Mouse (Mus musculus) hindbrain, postnatal 0 days (tissue): ENCODE measurements at regions not wholly inside any gene's neighbourhood (a gene's known extent, or its start where the extent isn't known, plus 50 kb on each side); places are given as distances from the start of the nearest gene placed in this dataset.
A peak's percentile ranks its signal among the peaks of the same experiment; 100 is the strongest.

Experiments
- ATAC-seq: fragments of 200-750 bp; cut with Nextera tagmentation; 2 replicates; pipeline ENCODE4 v1.8.0; 2017; ENCODE audit warnings: mild to moderate bottlenecking, moderate TSS enrichment, moderate library complexity
- DNase-seq: peaks from one replicate; pipeline ENCODE4 v3.0.0-alpha.2; 2015; ENCODE audit warnings: low spot score
- H3K27ac ChIP-seq: fragments of 300-500 bp; sonication (generic); 2 replicates; pipeline ENCODE4 v1.5.1; 2014; ENCODE audit warnings: mild to moderate bottlenecking
- H3K27me3 ChIP-seq: fragments of 300-500 bp; sonication (generic); 2 replicates; pipeline ENCODE4 v1.6.1; 2014; ENCODE audit warnings: low read length, mixed read lengths; ENCODE audit not compliant: insufficient read depth
- H3K36me3 ChIP-seq: fragments of 300-500 bp; sonication (generic); 2 replicates; pipeline ENCODE4 v1.6.1; 2014; ENCODE audit warnings: low read length, mixed read lengths; ENCODE audit not compliant: insufficient read depth
- H3K4me1 ChIP-seq: fragments of 300-500 bp; sonication (generic); 2 replicates; pipeline ENCODE4 v1.6.1; 2014; ENCODE audit warnings: antibody characterized with exemption, low read length, mixed read lengths; ENCODE audit not compliant: insufficient read depth
- H3K4me2 ChIP-seq: fragments of 300-500 bp; sonication (generic); 2 replicates; pipeline ENCODE4 v1.6.1; 2014; ENCODE audit warnings: low read depth, mild to moderate bottlenecking, low read length, moderate library complexity, mixed read lengths
- H3K4me3 ChIP-seq: fragments of 300-500 bp; sonication (generic); 2 replicates; pipeline ENCODE4 v1.5.1; 2014; ENCODE audit warnings: low read length
- H3K9ac ChIP-seq: fragments of 300-500 bp; sonication (generic); replicated peaks from 2 replicates; pipeline ENCODE4 v1.6.1; 2014; ENCODE audit warnings: mild to moderate bottlenecking, low read length, moderate library complexity, mixed read lengths
- H3K9me3 ChIP-seq: fragments of 300-500 bp; sonication (generic); 2 replicates; pipeline ENCODE4 v1.6.1; 2016; ENCODE audit warnings: low read length, mixed read lengths
- CTCF ChIP-seq: IDR thresholded peaks from 2 replicates; pipeline ENCODE4 v1.5.1; 2016; ENCODE audit warnings: antibody characterized with exemption, control low read depth, low read depth
- WGBS: fragments of 180-500 bp; shearing (Covaris S2); extraction: QIAGEN DNeasy Blood & Tissue Kit; methylation state at CpG from one replicate; pipeline ENCODE4 v1.1.7; 2014; 5-methylcytosine and 5-hydroxymethylcytosine counted together

- Histone ChIP-seq H3K4me3 (no peak overlapping the region), H3K27ac (no peak overlapping the region), H3K9ac (no peak overlapping the region), H3K4me1 (no peaks in the 10 kb centered on the region), H3K9me3 (no peaks in the 10 kb centered on the region), H3K27me3 (no peaks in the 10 kb centered on the region), H3K4me2 (no peak overlapping the region), H3K36me3 (no peaks in the 10 kb centered on the region)
- 63% methylated on average over 7 of the region's 7 CpGs for WGBS
- TF ChIP-seq CTCF, result no peak
- no peak for DNase-seq
- ATAC-seq, result no peak
Measured at GRCm38 (mm10) chr8:8495472-8495871, 165.6 kb downstream of the Efnb2 start.

- H3K27ac ChIP-seq, result no peak overlapping the region
- DNase-seq (no peak), ATAC-seq (no peak)
- no peak overlapping the region for H3K9ac ChIP-seq
- no peaks in the 10 kb centered on the region for H3K9me3 ChIP-seq
- H3K4me2 ChIP-seq, result no peak overlapping the region
- 95% methylated on average over 10 of the region's 10 CpGs for WGBS
- H3K36me3 ChIP-seq, result no peaks in the 10 kb centered on the region
- TF ChIP-seq CTCF, result peak; percentile 21; the same call in 1 of the 2 replicates
- no peak overlapping the region for H3K4me3 ChIP-seq
- H3K4me1 ChIP-seq, result peaks cover 4% of the 10 kb centered on the region; the same call in 1 of the 2 replicates
- no peaks in the 10 kb centered on the region for H3K27me3 ChIP-seq
Measured at GRCm38 (mm10) chr8:8494281-8494680, 166.8 kb downstream of the Efnb2 start.

- Histone ChIP-seq H3K36me3 (no peaks in the 10 kb centered on the region), H3K4me1 (peaks cover 14% of the 10 kb centered on the region), H3K27ac (no peak overlapping the region), H3K4me2 (no peak overlapping the region), H3K9ac (no peak overlapping the region), H3K4me3 (no peak overlapping the region), H3K9me3 (no peaks in the 10 kb centered on the region), H3K27me3 (no peaks in the 10 kb centered on the region)
- ATAC-seq (no peak), DNase-seq (no peak)
- TF ChIP-seq CTCF, result no peak
- WGBS, result 79% methylated on average over 2 of the region's 2 CpGs
Measured at GRCm38 (mm10) chr8:8491908-8492307, 169.1 kb downstream of the Efnb2 start.

- 14% methylated on average over 9 of the region's 9 CpGs for WGBS
- Histone ChIP-seq H3K36me3 (no peaks in the 10 kb centered on the region), H3K27ac (peak overlapping the region; percentile 60), H3K9me3 (no peaks in the 10 kb centered on the region), H3K4me3 (no peak overlapping the region), H3K9ac (peak overlapping the region; percentile 22; the same call in 1 of the 2 replicates), H3K4me2 (peak overlapping the region; percentile 49; the same call in 1 of the 2 replicates), H3K4me1 (peaks cover 14% of the 10 kb centered on the region), H3K27me3 (no peaks in the 10 kb centered on the region)
- DNase-seq (no peak), ATAC-seq (no peak)
- no peak for TF ChIP-seq CTCF
Measured at GRCm38 (mm10) chr8:8489784-8490183, 171.3 kb downstream of the Efnb2 start.

- Histone ChIP-seq H3K4me1 (peaks cover 17% of the 10 kb centered on the region), H3K4me3 (peak overlapping the region; percentile 10; the same call in 1 of the 2 replicates), H3K9me3 (no peaks in the 10 kb centered on the region), H3K27ac (peak overlapping the region; percentile 60), H3K27me3 (no peaks in the 10 kb centered on the region), H3K36me3 (no peaks in the 10 kb centered on the region), H3K9ac (peak overlapping the region; percentile 22), H3K4me2 (peak overlapping the region; percentile 49)
- no peak for TF ChIP-seq CTCF
- peak; percentile 81 for ATAC-seq
- peak; percentile 74 for DNase-seq
- 10% methylated on average over 26 of the region's 26 CpGs for WGBS
Measured at GRCm38 (mm10) chr8:8488695-8489571, 172.1 kb downstream of the Efnb2 start.

GRCm38 (mm10) chr8:8488191-8488694 lies 172.8 kb downstream of the Efnb2 start:
- no peak overlapping the region for H3K27ac ChIP-seq
- no peak for TF ChIP-seq CTCF
- no peaks in the 10 kb centered on the region for H3K27me3 ChIP-seq
- 0 out of 2 replicates have a peak overlapping the region, but pooled peaks have one; percentile 22 for H3K9ac ChIP-seq
- H3K36me3 ChIP-seq, result no peaks in the 10 kb centered on the region
- DNase-seq (no peak), ATAC-seq (peak; percentile 19; the same call in 1 of the 2 replicates)
- H3K4me2 ChIP-seq, result peak overlapping the region; percentile 49
- H3K4me1 ChIP-seq, result peaks cover 21% of the 10 kb centered on the region
- WGBS, result 42% methylated on average over 9 of the region's 9 CpGs
- H3K9me3 ChIP-seq, result no peaks in the 10 kb centered on the region
- peak overlapping the region; percentile 10; the same call in 1 of the 2 replicates for H3K4me3 ChIP-seq
